Comparison of ENCODE assay signal across 16 mouse cellular contexts in genomic region chr14:30344948-30345865, GRCm38 (mm10).
DNase-seq lines count a peak whose midpoint lies in the region; ATAC-seq lines count a peak whose summit lies in the region.
"Had no signal": no experiment of that assay in that cellular context is flagged by ENCODE, and none has a peak within 500 bp of the region (broad histone marks: within the 10 kb centered on the region; RNA-seq: fewer than 3 reads in every experiment).

No protein-coding gene starts in this region.

- no peaks in the 10 kb centered on the region for H3K9me3 ChIP-seq in limb, embryonic 13.5 days
- H3K9me3 ChIP-seq: hindbrain, embryonic 10.5 days; megakaryocyte, embryonic 14.5 days had no signal

- H3K4me2 ChIP-seq in limb, embryonic 13.5 days (replicated peaks), result peak overlapping the region; percentile 30; the same call in 1 of the 2 replicates
- H3K4me2 ChIP-seq: heart, embryonic 11.5 days had no signal

- H3K36me3 ChIP-seq in limb, embryonic 13.5 days, result no peaks in the 10 kb centered on the region
- H3K36me3 ChIP-seq: hindbrain, embryonic 10.5 days had no signal

- peak; percentile 55 for DNase-seq in adrenal gland, postnatal 10 days
- no peak for DNase-seq in adrenal gland, adult 18-20 months (ENCODE audit: low spot score in 2 of 2)
- DNase-seq in left cerebral cortex, postnatal 4 days, result peak; percentile 28
- DNase-seq in left cerebral cortex, postnatal 36 days (ENCODE audit: low spot score in 2 of 2), result no peak
- DNase-seq in kidney, adult 9 months, result peak; percentile 59
- no peak for DNase-seq in left cerebral cortex, adult 18-20 months (ENCODE audit: low spot score in 2 of 2)
- DNase-seq in left cerebral cortex, adult 8-10 months (ENCODE audit: low spot score in 2 of 2), result no peak
- DNase-seq: embryo, embryonic 11 days; gastrocnemius, postnatal 25 days; liver, postnatal 0 days; right cerebral cortex, postnatal 25 days had no signal

- no peak for ATAC-seq in limb, embryonic 13.5 days (ENCODE audit: low FRiP score, low read depth)
- ATAC-seq: liver, postnatal 0 days had no signal

- intact Hi-C loops in left cerebral cortex, postnatal 4 days (cut with DNase I), result no loop called here
- intact Hi-C loops in left cerebral cortex, postnatal 36 days (cut with DNase I), result no loop called here

- H3K9ac ChIP-seq in limb, embryonic 13.5 days, result no peak overlapping the region
- H3K9ac ChIP-seq: liver, postnatal 0 days had no signal

- H3K27me3 ChIP-seq in limb, embryonic 13.5 days, result peaks cover 46% of the 10 kb centered on the region

- H3K4me1 ChIP-seq in limb, embryonic 13.5 days, result peaks cover 49% of the 10 kb centered on the region
- H3K4me1 ChIP-seq: megakaryocyte, embryonic 14.5 days had no signal

- WGBS in limb, embryonic 13.5 days, result 37% methylated on average over 8 of the region's 8 CpGs

- no peak overlapping the region for H3K4me3 ChIP-seq in limb, embryonic 13.5 days
- H3K4me3 ChIP-seq: hindbrain, embryonic 10.5 days; megakaryocyte, embryonic 14.5 days; myocyte had no signal

- peak overlapping the region; percentile 33; the same call in 1 of the 2 replicates for H3K27ac ChIP-seq in limb, embryonic 13.5 days
- H3K27ac ChIP-seq: hindbrain, embryonic 10.5 days had no signal

Comparison
In these comparisons a context has a peak if more than half of its experiments do, and no peak if none do; other contexts are left out.
1. DNase-seq: peak in adrenal gland, postnatal 10 days (single experiment), left cerebral cortex, postnatal 4 days (single experiment) and kidney, adult 9 months (single experiment); none in adrenal gland, adult 18-20 months (0 of 2), left cerebral cortex, postnatal 36 days (0 of 2), left cerebral cortex, adult 18-20 months (0 of 2) and left cerebral cortex, adult 8-10 months (0 of 2).